Mouse (Mus musculus): ENCODE measurements at regions not wholly inside any gene's neighbourhood (a gene's known extent, or its start where the extent isn't known, plus 50 kb on each side); places are given as distances from the start of the nearest gene placed in this dataset.

DNA sequence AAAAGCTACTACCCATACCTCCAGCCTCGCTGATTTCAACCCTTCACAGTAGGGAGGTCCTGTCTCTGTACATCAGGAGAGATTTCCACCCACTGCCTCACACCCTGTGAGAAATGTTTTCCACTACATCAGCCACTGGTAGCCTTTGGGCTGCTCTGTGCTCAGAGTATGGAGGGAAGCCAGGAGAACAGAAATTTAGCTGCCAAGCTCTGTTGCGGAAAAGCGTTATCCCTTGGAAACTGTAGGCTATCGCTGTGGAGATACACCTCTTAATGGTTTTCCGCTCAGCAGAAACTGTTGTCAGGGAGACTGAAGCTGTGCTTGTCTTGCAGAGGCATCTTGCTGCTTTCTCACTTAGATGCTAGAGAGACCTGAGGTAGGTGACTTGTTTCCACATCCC is 138.9 kb downstream of the Sp3 start:
- no peaks in the 10 kb centered on the region for H3K9me3 ChIP-seq (ENCODE audit: control insufficient read depth)
- H3K4me1 ChIP-seq (replicated peaks; ENCODE audit: control insufficient read depth, insufficient read depth, low read length) = no peaks in the 10 kb centered on the region
- no peak overlapping the region for H3K27ac ChIP-seq (ENCODE audit: low read depth, low read length)
- TF ChIP-seq CTCF (IDR thresholded peaks at IDR 0.05; ENCODE audit: low read depth) = no peak
- no peaks in the 10 kb centered on the region for H3K27me3 ChIP-seq (replicated peaks; ENCODE audit: control insufficient read depth, insufficient read depth, low read length)
- H3K4me2 ChIP-seq (replicated peaks; ENCODE audit: low read depth) = no peak overlapping the region
- H3K4me3 ChIP-seq (ENCODE audit: low read depth, low read length) = no peak overlapping the region
- H3K9ac ChIP-seq (ENCODE audit: low read depth, low read length) = no peak overlapping the region
- ATAC-seq = no peak
- no peaks in the 10 kb centered on the region for H3K36me3 ChIP-seq (ENCODE audit: control insufficient read depth, insufficient read depth)
- WGBS = 80% methylated on average over 5 of the region's 5 CpGs

DNA sequence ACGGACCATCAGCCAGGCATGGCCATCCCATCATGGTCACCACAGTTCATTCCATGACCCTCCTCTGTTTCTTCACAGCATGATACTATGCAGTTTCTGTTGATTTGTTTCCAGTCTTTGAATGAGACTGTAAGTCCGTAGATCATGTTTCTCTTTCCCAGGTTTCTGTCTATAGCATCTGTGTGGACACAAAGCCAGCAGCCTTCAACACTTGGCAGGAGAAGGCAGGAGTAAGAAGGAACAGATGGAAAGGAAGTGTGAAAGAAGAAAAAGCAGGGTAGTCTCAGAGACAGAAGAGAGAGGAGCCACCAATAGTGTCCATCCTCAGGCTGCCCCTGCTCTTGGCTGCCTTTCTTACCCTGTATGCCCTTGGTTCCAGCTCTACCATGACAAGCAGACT is 136.6 kb downstream of the Sp3 start:
- no peak overlapping the region for H3K27ac ChIP-seq (ENCODE audit: low read depth, low read length)
- H3K4me1 ChIP-seq (replicated peaks; ENCODE audit: control insufficient read depth, insufficient read depth, low read length) = no peaks in the 10 kb centered on the region
- ATAC-seq = no peak
- no peaks in the 10 kb centered on the region for H3K27me3 ChIP-seq (replicated peaks; ENCODE audit: control insufficient read depth, insufficient read depth, low read length)
- WGBS = 81% methylated on average over 2 of the region's 2 CpGs
- no peak overlapping the region for H3K9ac ChIP-seq (ENCODE audit: low read depth, low read length)
- no peak overlapping the region for H3K4me3 ChIP-seq (ENCODE audit: low read depth, low read length)
- H3K4me2 ChIP-seq (replicated peaks; ENCODE audit: low read depth) = no peak overlapping the region
- no peak for TF ChIP-seq CTCF (IDR thresholded peaks at IDR 0.05; ENCODE audit: low read depth)
- H3K36me3 ChIP-seq (ENCODE audit: control insufficient read depth, insufficient read depth) = no peaks in the 10 kb centered on the region
- no peaks in the 10 kb centered on the region for H3K9me3 ChIP-seq (ENCODE audit: control insufficient read depth)

DNA sequence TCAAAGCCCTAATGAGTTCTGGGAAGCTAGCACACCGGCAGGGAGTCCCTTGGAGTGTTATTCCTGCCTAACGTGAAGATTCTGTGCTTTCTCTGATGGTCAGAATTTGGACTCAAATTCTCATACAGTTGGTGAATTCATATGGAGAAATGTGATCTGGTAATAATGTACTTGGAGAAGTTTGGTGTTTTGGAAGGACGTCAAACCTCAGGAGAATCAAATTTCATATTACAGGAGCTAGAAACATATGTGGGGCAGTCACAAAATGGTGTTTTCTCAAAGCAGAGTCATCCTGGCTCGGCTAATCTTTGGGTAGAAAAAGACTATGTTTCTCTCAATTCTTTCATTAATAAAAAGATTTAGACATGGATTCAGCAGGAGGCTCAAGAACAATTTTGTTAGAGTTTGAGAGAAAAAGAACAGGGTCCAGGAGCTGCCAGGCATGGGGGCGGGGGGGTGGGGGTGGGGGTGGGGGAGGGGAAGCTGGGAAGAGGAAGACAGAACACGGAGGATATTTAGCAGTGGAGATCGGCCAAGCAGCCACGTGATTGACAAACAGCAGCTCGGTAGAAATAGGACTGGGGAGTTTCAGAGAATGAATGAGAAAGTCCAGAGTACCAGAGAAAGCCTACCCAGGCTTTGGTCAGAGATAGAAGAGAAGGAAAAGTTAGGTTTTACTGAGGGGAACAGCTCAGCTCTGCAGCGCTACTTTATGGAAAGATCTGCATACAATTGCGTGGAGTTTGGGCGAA is 130.6 kb downstream of the Sp3 start:
- Histone ChIP-seq H3K9ac (ENCODE audit: low read depth, low read length) (no peak overlapping the region), H3K9me3 (ENCODE audit: control insufficient read depth) (no peaks in the 10 kb centered on the region), H3K27ac (ENCODE audit: low read depth, low read length) (no peak overlapping the region), H3K4me2 (replicated peaks; ENCODE audit: low read depth) (no peak overlapping the region), H3K4me1 (replicated peaks; ENCODE audit: control insufficient read depth, insufficient read depth, low read length) (0 out of 2 replicates have a peak, but pooled peaks cover 3% of the 10 kb centered on the region), H3K36me3 (ENCODE audit: control insufficient read depth, insufficient read depth) (no peaks in the 10 kb centered on the region), H3K27me3 (replicated peaks; ENCODE audit: control insufficient read depth, insufficient read depth, low read length) (no peaks in the 10 kb centered on the region), H3K4me3 (ENCODE audit: low read depth, low read length) (no peak overlapping the region)
- ATAC-seq = no peak
- 51% methylated on average over 11 of the region's 12 CpGs for WGBS
- no peak for TF ChIP-seq CTCF (IDR thresholded peaks at IDR 0.05; ENCODE audit: low read depth)

DNA sequence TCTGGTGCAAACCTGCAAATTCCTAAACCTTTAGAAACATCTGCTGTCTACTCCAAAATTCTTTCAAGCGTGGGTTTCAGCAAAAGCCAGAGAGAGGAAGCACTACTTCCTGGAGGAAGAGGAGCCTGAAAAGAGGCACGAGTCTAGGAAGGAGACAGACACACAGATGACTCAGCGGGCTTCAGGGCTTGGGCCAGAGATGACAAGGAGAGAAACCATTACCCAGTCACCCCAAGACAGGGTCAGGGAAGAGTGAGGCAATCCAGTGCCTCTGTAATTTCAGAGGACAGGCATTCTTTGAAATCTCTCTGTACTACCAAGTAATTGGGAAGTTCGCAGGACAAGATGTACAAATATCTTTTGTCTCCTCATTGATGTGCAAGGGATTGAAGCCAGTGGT is 127.7 kb downstream of the Sp3 start:
- TF ChIP-seq CTCF (IDR thresholded peaks at IDR 0.05; ENCODE audit: low read depth) = no peak
- H3K4me1 ChIP-seq (replicated peaks; ENCODE audit: control insufficient read depth, insufficient read depth, low read length) = 0 out of 2 replicates have a peak, but pooled peaks cover 3% of the 10 kb centered on the region
- no peak overlapping the region for H3K27ac ChIP-seq (ENCODE audit: low read depth, low read length)
- no peak overlapping the region for H3K4me2 ChIP-seq (replicated peaks; ENCODE audit: low read depth)
- no peak for ATAC-seq
- H3K9ac ChIP-seq (ENCODE audit: low read depth, low read length) = no peak overlapping the region
- no peaks in the 10 kb centered on the region for H3K36me3 ChIP-seq (ENCODE audit: control insufficient read depth, insufficient read depth)
- no peak overlapping the region for H3K4me3 ChIP-seq (ENCODE audit: low read depth, low read length)
- no peaks in the 10 kb centered on the region for H3K9me3 ChIP-seq (ENCODE audit: control insufficient read depth)
- WGBS = 76% methylated on average over 4 of the region's 4 CpGs
- H3K27me3 ChIP-seq (replicated peaks; ENCODE audit: control insufficient read depth, insufficient read depth, low read length) = no peaks in the 10 kb centered on the region

DNA sequence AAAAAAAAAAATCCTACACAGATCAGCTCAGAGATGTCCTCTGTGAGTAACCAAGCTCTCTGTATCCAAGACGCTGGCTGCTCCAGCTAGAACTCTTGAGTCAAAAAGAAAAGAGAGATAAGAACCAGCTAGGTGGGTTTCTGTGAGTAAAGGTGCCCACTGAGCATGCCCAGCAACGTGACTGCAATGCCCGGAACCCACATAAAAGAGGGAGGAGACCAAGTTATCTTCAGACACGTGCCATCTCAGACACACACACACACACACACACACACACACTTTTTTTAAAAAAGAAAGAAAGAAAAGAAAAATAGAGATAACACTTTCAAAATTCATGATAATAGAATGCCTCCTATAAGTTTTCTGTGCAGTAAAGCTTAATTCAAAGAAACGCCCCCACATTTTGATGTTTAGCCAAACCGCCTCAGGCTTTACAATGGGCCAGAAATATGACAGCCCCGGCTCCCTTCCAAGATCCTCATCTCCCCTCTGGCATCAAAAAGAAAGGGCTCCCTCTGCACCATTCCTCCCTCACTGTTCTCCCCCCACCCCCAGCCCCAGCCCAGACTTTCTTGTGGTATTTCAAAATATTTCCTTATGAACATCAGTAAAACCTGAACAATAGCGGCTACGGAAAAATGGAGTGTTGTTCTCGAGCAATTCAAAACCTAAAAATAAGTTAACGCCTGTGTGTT is 124.8 kb downstream of the Sp3 start:
- no peak overlapping the region for H3K27ac ChIP-seq (ENCODE audit: low read depth, low read length)
- H3K4me2 ChIP-seq (replicated peaks; ENCODE audit: low read depth) = no peak overlapping the region
- H3K27me3 ChIP-seq (replicated peaks; ENCODE audit: control insufficient read depth, insufficient read depth, low read length) = no peaks in the 10 kb centered on the region
- no peaks in the 10 kb centered on the region for H3K9me3 ChIP-seq (ENCODE audit: control insufficient read depth)
- H3K36me3 ChIP-seq (ENCODE audit: control insufficient read depth, insufficient read depth) = no peaks in the 10 kb centered on the region
- ATAC-seq = no peak
- no peak for TF ChIP-seq CTCF (IDR thresholded peaks at IDR 0.05; ENCODE audit: low read depth)
- H3K9ac ChIP-seq (ENCODE audit: low read depth, low read length) = no peak overlapping the region
- no peaks in the 10 kb centered on the region for H3K4me1 ChIP-seq (replicated peaks; ENCODE audit: control insufficient read depth, insufficient read depth, low read length)
- WGBS = 71% methylated on average over 11 of the region's 11 CpGs
- H3K4me3 ChIP-seq (ENCODE audit: low read depth, low read length) = no peak overlapping the region

DNA sequence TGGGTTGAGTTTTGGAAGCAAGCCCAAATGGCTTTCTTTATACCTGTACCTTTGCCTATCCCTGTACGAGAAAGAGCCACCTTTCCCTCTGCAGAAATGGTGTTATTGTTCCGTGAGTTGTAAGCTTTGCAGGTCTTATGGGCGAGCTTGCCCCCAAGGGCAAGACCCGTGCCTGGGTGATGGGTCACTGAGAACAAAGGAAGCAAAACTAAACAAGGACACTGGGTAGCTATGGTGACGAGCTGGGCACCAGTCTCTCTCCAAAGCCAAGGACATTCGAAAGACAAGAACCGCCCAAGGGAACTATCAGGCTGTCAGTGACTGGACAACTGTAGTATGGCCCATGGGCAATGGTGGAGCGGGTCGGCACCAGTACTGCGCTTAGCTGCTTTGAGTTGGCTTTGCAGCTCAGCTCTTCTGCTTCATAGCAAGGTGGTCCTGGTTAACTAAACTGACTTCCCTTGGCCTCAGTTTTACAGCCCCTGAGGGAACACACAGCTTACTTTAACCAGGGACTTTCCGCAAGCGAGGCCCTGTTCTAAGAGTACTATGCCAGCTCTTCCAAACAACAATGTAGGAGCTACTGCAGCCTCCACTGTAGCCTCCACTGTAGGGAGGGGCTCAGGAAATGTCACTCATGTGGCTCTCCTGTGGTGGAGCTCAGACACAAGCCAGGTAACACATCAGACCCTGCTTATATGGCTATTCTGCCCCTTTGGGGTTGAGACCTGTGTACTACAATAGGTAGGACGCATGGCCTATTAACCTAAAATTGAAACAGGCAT is 124.1 kb downstream of the Sp3 start:
- TF ChIP-seq CTCF (IDR thresholded peaks at IDR 0.05; ENCODE audit: low read depth) = no peak
- Histone ChIP-seq H3K4me1 (replicated peaks; ENCODE audit: control insufficient read depth, insufficient read depth, low read length) (no peaks in the 10 kb centered on the region), H3K27me3 (replicated peaks; ENCODE audit: control insufficient read depth, insufficient read depth, low read length) (no peaks in the 10 kb centered on the region), H3K9ac (ENCODE audit: low read depth, low read length) (no peak overlapping the region), H3K4me3 (ENCODE audit: low read depth, low read length) (no peak overlapping the region), H3K4me2 (replicated peaks; ENCODE audit: low read depth) (no peak overlapping the region), H3K36me3 (ENCODE audit: control insufficient read depth, insufficient read depth) (no peaks in the 10 kb centered on the region), H3K27ac (ENCODE audit: low read depth, low read length) (no peak overlapping the region), H3K9me3 (ENCODE audit: control insufficient read depth) (no peaks in the 10 kb centered on the region)
- ATAC-seq = no peak
- WGBS = 85% methylated on average over 13 of the region's 13 CpGs

All from intestine, postnatal 0 days (tissue).